Mouse (Mus musculus) heart, adult 2 months (tissue): ENCODE results near the gene Fgfr2.

ENCODE experiments used
- EP300 ChIP-seq: fragments of 200-500 bp; IDR thresholded peaks from 2 replicates; pipeline ENCODE4 v1.6.1; 2011; ENCODE audit warnings: low read depth, low read length, control low read depth; ENCODE audit not compliant: insufficient read depth
- POLR2A ChIP-seq: fragments of 200-500 bp; IDR thresholded peaks from 2 replicates; pipeline ENCODE4 v1.6.1; 2011; ENCODE audit warnings: mild to moderate bottlenecking, low read depth, low read length, control low read depth; ENCODE audit not compliant: insufficient read depth

GRCm38 (mm10) chr7:132809721-132810120 lies 313.4 kb downstream of the Fgfr2 start:
- TF ChIP-seq POLR2A (no peak), EP300 (no peak)
